Mouse (Mus musculus) heart, postnatal 25 days (tissue): ENCODE results near the gene Gmeb1. TPM values are rescaled to one million over a fixed set of nuclear protein-coding genes. Genes with fewer than 3 reads are reported as not detected.
A peak's percentile ranks its signal among the peaks of the same experiment; 100 is the strongest.
"Not testable (repeated sequence)": the region's sequence is repeated elsewhere in the genome, so short reads cannot be mapped to it uniquely, and the experiment has no call there.

Experiments used
- DNase-seq: peaks from one replicate; pipeline ENCODE4 v3.0.0; 2022; ENCODE audit warnings: low spot score
- intact Hi-C: fragments of 180-260 bp; cut with DNase I; formaldehyde crosslinking; loops from one replicate; pipeline ENCODE4 v1.15.1; 2025
- total RNA-seq, 2 experiments: library from RNA; stranded (reverse); gene quantifications; 2 replicates each; pipeline ENCODE4 v1.2.3; 2021

The Gmeb1 gene
- 10 to 100 TPM; 10.5 to 11.5 TPM for total RNA-seq

DNA sequence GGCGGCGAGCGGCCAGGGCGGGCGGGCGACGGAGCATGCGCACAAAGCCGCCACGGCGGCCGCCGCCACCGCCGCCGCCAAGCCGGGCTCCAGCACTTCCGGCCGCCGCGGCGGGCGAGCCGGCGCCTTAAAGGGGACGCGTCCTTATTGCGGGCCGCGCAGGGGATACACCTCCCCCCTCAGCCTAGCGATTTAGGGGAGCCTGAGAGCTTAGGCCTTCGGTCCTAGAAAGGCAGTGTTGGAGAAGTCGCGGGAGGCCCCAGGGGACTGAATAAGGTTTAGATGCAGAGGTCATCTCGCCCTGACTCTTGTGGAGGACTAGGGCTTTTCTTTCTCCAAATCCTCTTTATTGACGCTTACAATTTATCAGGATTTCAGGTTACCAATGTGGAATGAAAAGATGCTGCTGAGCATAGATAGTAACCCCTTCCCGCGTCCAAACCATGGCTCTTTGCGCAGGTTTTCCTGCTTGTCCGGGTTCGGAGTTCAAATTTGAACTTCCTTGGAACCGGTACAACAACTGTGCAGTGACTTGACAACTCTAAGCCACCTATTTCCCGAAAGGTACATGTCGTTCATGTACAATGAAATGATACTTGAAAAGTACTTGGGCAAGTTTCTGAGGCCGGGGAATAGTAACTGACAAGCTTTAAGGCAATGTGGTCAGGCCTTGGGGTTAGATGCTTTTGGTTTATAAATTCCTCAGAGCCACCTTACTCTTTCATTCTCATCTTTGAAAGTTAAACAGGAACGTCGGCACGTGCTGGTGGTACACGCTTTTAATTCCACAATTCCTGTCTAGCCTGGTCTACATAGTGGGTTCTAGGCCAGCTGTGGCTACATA lies at the start of gene Gmeb1:
Gmeb1 (minus strand) TSS at position 89 of the 844 bp plus-strand sequence.
- intact Hi-C loops: loop anchor here (2.0 kb wide), 1 partner anchor 49 kb away; the partner anchor contains the start of gene Ythdf2
- peak; percentile 64 for DNase-seq

DNA sequence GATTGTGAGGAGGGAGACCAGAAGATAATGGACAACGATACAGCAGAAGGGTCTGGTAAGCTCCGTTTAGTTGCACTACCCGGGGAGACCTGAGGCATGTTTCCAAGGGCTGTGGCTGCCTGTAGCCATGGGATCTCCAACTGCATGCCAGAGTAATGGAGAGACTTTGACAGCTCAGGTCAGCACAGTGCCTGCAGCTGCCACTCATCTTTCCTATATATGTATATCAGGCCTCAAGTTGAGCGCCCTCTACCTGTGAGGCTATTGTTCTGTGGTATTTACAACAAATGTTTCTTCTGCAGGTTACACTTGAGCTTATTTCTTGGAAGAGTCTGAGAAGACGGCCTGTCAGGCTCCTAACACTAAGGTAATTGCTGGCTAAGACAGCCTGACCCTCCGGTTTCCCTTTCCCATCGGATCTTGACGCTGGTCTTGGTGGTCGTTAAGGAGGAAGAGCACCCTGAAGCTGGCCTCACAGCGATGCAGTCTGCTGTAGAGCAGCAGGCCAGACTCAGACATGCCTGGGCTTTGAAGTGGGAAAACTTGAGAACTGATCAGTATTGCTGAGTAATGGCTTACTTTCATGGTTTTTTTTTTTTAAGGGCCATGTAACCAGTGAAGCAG lies 48.6 kb upstream of the Gmeb1 start:
- intact Hi-C loops: loop anchor here (2.0 kb wide), 1 partner anchor 19 kb away; the partner anchor contains the start of gene Trnau1ap
- DNase-seq: no peak

DNA sequence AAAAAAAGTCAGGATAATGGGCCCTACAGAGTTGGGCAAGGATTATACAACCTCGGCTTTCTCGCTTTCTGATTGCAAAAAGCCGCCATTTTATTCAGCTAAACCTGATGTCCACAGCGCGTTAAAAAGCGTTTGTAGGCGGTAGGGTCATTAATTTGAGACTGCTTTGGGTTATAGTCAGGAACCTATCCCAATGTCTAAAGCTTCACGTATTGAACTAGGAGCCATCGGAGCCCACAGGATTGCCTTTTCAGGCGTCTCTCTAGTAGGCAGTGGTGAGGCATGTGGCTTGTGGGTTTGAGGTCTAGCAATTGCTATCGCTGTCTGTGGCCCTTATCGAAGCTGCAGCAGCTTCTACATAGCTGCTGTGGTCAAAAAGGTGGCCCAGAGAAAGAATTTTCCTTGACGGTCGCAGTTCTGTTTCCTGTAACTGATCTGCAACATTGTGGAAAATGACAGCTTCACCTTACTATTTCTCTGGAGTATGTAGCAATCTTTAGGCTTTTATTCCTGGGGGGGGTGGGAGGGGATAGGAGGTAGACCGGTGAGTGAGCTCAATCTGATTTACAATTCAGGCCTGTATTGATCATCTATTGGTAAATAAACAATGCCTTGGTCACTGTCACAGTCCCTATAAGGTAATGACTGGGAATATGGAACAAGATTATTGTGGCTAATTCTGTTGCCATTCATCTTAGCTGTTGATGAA lies 47.9 kb upstream of the Gmeb1 start:
- no peak for DNase-seq
- intact Hi-C loops: loop anchor here (2.0 kb wide), 1 partner anchor 20 kb away; the partner anchor contains the start of gene Trnau1ap

DNA sequence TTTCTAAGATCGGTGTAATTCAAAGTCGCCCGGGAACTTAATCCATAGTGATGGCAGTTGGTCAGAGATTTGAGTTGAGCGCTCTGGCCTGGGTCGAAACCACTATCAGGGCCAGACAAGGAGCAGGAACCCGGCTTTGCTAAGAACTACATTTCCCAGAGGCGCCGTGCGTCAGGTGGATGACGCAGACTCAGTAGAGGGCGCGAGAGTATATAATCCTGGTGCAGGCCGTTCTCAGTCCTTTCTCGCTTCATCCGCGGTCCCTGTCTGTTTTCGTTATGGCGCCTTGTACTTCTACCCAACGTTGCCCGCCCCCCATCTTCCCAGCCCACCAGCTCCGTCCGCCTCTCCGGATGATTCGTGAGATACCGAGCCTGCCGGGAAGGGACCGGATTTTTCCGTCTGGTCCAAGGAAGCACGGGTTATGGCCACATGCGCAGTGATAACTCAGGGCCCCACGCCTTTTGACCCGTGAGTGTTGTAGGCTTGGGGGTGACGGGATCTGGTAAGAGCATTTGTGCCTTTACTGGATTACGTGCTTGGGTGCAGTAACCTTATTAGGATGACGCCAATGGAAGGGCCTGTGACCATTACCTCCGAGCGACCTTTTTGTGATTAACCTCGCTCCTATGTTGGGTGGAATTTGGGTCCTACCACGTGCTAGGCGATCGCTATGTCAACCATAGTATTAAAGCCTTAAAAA lies 47.2 kb upstream of the Gmeb1 start:
- intact Hi-C loops: loop anchor here (2.0 kb wide), 1 partner anchor 20 kb away; the partner anchor contains the start of gene Trnau1ap
- DNase-seq: peak; percentile 84

DNA sequence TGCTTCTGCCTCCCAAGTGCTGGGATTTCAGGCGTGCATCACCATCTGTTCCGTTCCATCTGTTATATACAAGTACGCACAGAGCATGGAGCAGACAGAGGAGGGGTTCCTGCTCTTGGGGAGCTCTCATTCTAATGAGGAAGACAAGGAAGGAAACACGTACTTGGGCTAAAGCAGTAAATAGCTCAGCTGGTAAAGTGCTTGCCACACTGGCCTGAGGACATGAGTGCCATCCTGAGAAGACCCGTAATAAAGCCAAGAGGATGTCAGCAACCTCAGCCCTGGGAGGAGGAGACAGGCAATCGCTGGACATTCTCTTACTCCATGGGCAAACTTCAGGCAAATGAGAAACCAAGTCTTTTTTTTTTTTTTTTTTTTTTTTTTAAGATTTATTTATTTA lies 44.6 kb upstream of the Gmeb1 start:
- DNase-seq: no peak
- intact Hi-C loops: no loop called here

DNA sequence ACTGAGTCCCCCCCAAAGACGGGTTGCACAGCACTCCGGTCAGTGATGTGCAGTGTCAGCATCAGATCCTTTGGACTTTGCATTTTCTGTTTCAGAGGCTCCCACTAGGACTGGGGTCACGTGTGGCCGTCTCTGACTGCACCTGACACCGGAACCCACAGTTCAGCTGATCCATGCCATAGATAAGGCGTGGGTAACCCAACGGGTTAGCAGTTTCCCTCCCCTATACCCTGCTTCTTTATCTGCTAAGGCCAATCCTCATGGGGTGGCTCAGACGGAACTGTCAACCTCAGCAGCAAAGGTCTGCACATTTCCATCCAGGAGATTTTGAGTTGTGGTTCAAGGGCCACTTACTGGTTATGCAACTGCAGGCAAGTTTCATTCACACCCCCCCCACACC lies 43.9 kb upstream of the Gmeb1 start:
- no peak for DNase-seq
- intact Hi-C loops: no loop called here

DNA sequence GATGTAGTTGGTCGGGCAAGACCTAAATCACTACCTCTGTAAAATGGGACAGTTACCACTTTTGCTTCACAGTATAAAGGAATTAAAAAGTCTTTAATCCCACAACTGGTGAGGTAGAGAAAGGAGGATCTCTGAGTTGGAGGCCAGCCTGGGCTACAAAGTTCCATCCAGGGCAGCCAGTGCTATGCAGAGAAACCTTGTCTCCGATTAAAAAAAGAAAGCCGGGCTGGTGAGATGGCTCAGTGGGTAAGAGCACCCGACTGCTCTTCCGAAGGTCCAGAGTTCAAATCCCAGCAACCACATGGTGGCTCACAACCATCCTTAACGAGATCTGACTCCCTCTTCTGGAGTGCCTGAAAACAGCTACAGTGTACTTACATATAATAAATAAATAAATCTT lies 42.1 kb upstream of the Gmeb1 start:
- DNase-seq, intact Hi-C loops: not testable (repeated sequence)

DNA sequence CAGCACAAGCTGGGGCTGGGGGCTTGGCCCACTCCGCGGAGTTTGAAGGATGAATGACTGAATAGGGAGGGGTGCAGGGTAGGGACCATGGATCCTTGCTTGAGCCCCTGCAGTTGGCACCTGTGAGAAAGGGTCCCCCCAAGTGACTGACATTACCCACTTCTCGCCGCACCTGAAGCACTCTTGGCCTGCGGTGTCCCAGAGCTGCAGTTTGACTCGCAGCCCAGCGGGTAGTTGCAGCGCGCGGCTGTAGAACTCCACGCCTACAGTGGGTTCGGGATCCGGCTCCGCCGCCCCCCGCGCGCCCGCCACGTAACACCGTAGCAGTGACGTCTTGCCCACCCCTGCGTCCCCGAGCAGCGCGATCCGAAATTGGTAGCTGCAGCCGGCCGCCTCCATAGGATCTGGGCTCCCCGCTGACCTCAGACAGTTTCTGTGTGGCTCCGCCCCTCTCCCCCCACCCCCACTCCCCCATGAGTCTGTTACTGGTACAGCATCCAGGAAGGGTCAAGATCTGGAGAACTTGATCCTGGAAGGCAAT lies 41.6 kb upstream of the Gmeb1 start, which contains the start of gene Rab42:
Rab42 (minus strand) TSS at position 447 of the 541 bp plus-strand sequence.
- intact Hi-C loops: no loop called here
- peak; percentile 29 for DNase-seq

DNA sequence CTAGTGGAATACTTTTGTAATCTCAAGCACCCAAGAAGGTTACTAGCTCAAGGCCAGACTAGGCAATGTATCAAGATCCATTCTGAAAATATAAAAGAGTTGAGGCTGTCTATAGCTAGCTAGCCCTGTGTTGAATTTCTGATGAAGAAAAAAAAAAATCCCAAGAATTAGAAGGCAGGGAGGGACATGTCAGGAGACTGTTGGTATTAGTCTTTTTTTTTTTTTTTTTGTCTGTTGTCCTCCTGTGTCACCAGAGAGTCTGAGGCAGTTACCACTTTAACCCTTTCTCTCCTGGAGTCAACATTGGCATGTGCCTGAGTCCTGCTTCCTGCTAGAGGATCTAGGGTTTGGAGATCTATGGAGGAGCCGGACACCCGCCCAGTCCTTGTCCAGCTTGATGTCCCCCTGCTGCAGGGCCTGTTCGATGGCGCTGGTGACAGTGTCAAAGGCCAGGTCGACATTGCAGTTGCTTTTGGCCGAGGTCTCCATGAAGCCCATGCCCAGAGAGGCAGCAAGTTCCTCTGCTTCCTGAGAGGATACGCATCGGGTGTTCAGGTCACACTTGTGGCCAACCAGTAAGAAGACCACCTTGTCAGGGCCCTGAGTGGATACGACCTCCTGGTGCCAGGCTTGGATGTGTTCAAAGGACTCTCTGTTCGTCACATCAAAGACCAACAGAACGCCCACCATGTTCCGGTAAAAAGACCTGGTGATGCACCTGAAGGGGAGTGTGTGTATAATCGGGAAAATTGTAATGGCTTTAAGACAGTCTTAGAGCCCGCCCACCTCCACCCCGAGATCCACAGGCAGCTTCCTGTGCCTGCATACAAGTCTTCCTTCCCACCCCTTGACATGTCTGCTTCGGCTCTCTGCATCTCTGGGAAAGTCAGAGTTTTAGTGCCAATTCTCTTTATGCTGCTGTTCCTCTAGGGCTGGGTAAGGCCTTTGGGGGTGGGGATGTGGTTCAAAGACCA lies 40.9 kb upstream of the Gmeb1 start:
- intact Hi-C loops: no loop called here
- DNase-seq: no peak

DNA sequence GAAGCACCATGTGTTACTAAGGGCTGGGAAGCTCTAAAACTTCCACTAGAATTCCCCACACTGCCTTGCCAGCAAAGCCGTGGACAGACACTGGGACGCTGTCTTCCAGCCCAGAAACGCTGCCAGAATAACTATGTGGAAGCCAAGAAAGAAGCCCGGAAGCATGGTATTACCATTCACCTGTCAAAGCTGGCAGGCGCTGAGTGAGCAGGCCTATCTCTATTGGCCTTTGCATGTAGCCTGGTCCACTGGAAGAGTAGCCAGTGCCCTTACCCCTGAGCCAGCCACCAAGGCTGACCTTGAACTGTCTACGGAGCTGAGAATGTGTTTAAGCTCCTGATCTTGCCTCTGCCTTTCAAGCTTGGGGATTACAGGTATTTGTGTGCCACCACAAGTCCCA lies 40.1 kb upstream of the Gmeb1 start:
- DNase-seq: no peak
- intact Hi-C loops: no loop called here

DNA sequence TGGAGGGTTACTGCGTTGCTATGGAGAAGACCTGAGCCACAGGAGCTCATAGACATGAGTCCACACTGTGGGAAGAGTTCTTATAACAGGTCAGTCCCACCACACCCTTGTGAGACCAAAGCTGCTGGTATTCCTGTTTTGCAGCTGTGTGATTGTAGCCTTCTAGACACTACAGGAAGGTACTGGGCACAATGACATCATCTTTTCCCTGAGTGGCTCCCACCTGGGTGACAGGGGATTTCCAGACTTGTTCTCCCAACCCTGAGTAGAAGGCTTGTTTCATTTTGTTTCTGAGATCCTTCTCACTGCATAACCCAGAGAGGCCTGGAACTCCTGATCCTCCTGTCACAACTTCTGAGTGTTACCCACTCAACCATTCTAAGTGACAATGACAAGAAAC lies 38.4 kb upstream of the Gmeb1 start:
- intact Hi-C loops: no loop called here

DNA sequence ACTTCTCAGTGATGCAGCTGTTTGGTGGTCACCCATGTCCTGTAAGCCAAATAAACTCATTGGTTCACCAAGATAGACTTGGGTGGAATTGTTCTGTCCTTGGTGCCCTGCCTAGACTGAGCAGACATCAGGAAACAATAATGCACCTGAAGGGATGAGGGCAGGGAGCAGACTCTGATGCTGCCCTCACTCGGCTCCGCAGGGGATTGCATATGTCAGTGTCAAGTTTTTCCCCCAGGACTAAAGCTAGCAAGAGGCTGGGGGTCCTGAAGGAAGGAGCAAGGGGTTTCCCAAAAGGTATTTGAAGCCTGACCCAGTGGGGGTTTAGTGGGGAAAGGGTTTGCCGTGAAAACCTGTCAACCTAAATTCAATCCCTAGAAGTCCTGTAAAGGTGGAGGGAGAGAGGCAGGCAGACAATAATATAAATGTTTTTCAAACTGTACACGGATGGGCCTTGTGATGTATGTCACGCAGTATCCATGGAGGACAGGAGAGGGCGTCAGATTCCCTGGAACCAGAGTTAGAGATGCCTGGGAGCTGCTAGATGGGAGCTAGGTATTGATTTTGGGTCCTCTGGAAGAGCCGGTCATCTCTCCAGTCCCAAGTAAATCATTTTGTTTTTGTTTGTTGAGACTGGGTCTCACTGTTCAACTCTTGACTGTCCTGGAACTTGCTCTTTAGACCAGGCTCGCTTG lies 34.4 kb upstream of the Gmeb1 start:
- intact Hi-C loops: no loop called here
- DNase-seq: no peak

More for the DNA sequence above, 38.4 kb upstream of the Gmeb1 start:
- DNase-seq: no peak

DNA sequence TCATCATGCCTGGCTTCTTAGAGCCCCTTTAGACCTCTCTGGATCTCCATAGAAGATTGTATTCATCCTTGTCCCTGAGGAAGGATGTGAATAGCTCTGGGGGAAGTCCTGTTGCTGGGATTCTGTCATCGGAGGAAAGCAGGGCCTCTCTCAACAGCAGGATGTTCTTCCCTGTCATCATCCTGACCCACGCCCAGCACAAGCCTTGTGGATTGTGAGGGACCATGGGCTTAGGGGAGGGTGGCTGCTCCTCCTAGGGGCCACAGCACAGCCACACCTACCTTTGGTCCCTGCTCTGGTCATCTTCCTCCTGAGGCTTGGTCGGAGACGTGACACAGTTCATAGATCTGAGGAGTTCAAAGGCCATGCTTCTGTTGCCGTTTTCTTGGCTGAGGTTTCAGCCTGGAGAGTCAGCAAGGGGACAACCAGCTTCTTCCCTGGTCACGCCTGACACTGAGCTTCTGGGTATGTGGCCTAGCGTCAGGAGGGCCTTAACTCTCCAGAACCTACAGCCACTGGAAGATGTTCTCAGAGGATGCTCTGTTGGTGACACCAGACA lies 32.4 kb upstream of the Gmeb1 start:
- intact Hi-C loops: loop anchor here (1.0 to 5.0 kb wide), 3 partner anchors 52 to 219 kb away; partner anchors contain the start of gene Sesn2
- DNase-seq: no peak

DNA sequence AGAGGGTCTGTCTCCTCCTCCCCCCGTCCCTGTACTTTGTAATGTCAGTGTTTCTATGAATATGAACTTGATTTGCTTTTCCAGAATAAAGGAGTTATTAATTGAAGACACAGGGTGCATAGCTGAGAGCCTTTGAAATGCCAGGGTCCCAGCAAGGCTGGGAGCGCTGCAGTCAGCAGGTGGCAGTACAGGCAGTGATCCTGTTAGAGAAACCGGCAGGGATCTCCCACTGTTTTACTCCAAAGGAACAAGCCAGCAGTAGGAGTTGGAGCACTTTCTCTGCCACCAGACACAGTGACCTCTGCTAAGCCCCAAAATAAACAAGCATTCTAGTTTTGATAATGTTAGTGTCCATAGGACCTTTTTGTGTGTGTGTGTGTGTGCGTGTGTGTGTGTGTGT lies 31.6 kb upstream of the Gmeb1 start:
- intact Hi-C loops: loop anchor here (1.0 to 5.0 kb wide), 3 partner anchors 52 to 219 kb away; partner anchors contain the start of gene Sesn2
- no peak for DNase-seq

DNA sequence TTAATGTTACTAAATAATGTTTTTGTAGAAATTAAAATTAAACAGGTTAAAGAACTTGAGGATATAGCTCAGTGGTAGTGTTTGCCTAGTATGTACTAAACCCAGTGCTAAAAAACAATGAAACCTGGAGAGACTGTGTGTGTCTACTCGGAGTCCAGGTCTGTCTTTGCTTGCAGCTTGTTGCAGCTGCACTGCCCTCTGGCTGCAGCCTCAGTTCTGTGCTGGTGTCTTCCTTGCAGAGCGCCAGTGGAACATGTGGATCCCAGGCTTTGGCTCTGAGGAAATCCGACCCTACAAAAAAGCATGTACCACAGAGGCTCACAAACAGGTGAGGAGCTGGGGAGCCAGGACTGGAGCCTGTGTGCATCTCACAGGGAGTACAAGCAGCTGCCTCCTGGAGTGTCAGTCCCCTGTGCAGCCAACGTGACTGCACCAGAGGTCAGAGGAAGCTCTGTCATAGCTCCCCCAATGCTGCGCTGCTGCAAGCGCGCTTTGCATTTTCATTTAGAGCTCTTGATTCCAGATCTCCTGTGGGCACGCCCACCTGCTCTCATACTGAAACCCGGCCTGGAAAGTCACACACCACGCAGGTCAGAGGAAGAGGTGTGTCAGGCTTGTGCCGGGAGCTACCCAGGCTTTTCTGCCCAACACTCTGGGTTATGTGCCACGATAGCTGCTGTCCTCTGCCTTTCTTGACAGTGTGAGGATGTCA lies 30.4 kb upstream of the Gmeb1 start:
- intact Hi-C loops: loop anchor here (5.0 kb wide), 2 partner anchors 121 to 221 kb away; partner anchors contain the start of gene Sesn2
- no peak for DNase-seq

DNA sequence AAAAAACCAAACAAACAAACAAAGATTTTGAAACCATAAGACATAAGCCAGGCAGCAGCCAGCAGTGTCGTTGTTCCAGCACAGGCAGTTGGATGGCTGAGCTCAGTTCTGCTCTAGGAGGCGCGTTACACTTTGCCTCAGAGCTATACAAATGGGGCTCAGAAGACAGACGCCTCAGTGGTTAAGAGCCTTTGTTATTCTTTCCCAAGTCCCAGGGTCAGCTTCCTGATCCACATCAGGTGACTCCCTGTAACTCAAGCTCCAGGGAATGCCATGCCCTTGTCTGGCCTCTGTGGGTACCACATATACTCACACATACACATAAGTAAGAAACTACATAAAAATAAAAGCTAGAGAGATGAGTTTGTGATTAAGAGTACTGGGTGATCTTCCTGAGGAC lies 29.7 kb upstream of the Gmeb1 start:
- no peak for DNase-seq
- intact Hi-C loops: loop anchor here (5.0 kb wide), 2 partner anchors 121 to 221 kb away; partner anchors contain the start of gene Sesn2

DNA sequence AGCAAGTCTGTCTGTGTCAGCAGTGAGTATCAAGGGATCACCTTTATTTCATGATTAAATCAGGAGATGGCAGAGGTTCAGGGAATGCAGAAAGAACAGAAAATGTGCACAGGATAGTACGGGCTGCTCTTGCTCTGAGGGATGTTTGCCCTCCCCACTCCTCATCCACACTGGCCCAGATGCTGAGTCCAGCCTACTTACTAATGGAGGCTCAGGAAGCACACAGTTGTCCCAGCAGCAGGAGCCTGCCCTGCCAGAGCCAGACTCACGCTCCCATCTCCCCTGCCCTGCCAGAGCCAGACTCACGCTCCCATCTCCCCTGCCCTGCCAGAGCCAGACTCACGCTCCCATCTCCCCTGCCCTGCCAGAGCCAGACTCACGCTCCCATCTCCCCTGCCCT lies 27.4 kb upstream of the Gmeb1 start:
- DNase-seq, intact Hi-C loops: not testable (repeated sequence)
